8 mouse cellular contexts compared by ENCODE assay signal in the genomic region with DNA sequence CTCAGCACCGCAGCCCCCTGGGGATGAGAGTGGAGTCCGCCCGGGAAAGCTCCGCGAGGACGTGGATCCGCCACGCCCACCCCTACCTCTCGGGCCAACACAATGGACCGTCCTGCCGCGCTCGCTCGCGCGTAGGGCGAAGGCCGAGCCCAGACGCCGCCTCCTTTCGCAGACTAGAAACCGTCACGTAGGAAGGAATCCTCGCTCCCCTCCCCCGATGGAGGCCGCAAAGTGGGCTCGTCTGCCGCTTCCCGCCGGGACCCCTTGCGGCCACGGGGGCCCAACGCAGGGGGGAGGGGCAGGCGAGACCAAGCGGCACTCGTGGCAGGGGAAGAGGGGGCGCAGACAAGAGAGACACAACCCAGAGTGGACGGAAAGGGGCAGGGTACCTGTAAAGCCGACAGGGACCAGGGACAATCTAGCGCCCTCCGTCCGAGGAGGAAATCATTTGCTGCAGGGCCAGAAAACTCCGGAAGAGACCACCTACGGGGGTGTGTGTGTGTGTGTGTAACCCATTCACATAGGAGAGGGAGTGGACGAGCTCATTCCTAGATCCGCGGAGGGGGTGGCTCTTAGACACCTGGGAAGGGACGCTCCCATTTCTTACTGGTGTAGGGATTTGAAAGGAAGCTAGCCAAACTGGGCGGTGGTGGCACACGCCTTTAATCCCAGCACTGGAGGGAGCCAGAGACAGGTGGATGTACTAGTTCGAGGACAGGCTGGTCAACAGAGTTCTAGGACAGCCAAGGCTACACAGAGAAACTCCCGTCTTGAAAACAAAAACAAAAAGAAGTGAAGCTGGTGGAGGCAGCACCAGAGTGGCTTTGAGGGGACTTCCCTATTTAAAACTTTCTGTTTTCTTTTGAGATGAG. TPM values are rescaled to one million over a fixed set of nuclear protein-coding genes. Genes with fewer than 3 reads are reported as not detected.
DNase-seq lines count a peak whose midpoint lies in the region; ATAC-seq and TF ChIP-seq lines count a peak whose summit lies in the region.

TSS of gene Pafah1b3 (minus strand) at position 533 of the 872 bp plus-strand sequence.

- peak within 1 kb of the TSS; percentile 81 for H3K9ac ChIP-seq in forebrain, embryonic 16.5 days (replicated peaks; ENCODE audit: low read depth, low read length)
- peak within 1 kb of the TSS; percentile 91 for H3K9ac ChIP-seq in hindbrain, embryonic 14.5 days

- H3K4me2 ChIP-seq in forebrain, embryonic 16.5 days (ENCODE audit: low read length), result peak within 1 kb of the TSS; percentile 74
- peak within 1 kb of the TSS; percentile 83 for H3K4me2 ChIP-seq in hindbrain, embryonic 14.5 days (replicated peaks)

- no peaks in the 10 kb centered on the region for H3K9me3 ChIP-seq in forebrain, embryonic 16.5 days (ENCODE audit: control insufficient read depth, low read length)
- no peaks in the 10 kb centered on the region for H3K9me3 ChIP-seq in hindbrain, embryonic 14.5 days (ENCODE audit: control insufficient read depth, low read length)

- no peaks in the 10 kb centered on the region for H3K4me1 ChIP-seq in cerebellum, adult 2 months (ENCODE audit: control insufficient read depth, insufficient read depth, low read length)
- peaks cover 24% of the 10 kb centered on the region for H3K4me1 ChIP-seq in forebrain, embryonic 16.5 days (replicated peaks; ENCODE audit: control insufficient read depth, insufficient read depth, low read length)
- peaks cover 20% of the 10 kb centered on the region for H3K4me1 ChIP-seq in hindbrain, embryonic 14.5 days (replicated peaks; ENCODE audit: control insufficient read depth, insufficient read depth, low read length)

- H3K36me3 ChIP-seq in forebrain, embryonic 16.5 days (ENCODE audit: control insufficient read depth, insufficient read depth), result peaks cover 17% of the 10 kb centered on the region
- H3K36me3 ChIP-seq in hindbrain, embryonic 14.5 days (replicated peaks; ENCODE audit: control insufficient read depth, insufficient read depth), result peaks cover 37% of the 10 kb centered on the region

- H3K27ac ChIP-seq in cerebellum, adult 2 months (ENCODE audit: insufficient read depth, low read length), result peak within 1 kb of the TSS; percentile 63
- H3K27ac ChIP-seq in forebrain, embryonic 16.5 days (ENCODE audit: low read length), result peak within 1 kb of the TSS; percentile 98
- peak within 1 kb of the TSS; percentile 97 for H3K27ac ChIP-seq in hindbrain, embryonic 14.5 days

- peak; percentile 14; the same call in 1 of the 2 replicates for TF ChIP-seq POLR2A in cerebellum, adult 2 months (IDR thresholded peaks at IDR 0.05; ENCODE audit: borderline replicate concordance, insufficient read depth, low read length)

- H3K27me3 ChIP-seq in cerebellum, adult 2 months (ENCODE audit: control insufficient read depth, insufficient read depth, low read length), result no peaks in the 10 kb centered on the region
- no peaks in the 10 kb centered on the region for H3K27me3 ChIP-seq in forebrain, embryonic 16.5 days (replicated peaks; ENCODE audit: control insufficient read depth, insufficient read depth, low read length)
- no peaks in the 10 kb centered on the region for H3K27me3 ChIP-seq in hindbrain, embryonic 14.5 days (ENCODE audit: control insufficient read depth, insufficient read depth, low read length)

- under 1% methylated on average over 52 of the region's 52 CpGs for WGBS in cerebellum, adult 2 months
- WGBS in forebrain, embryonic 16.5 days, result under 1% methylated on average over 50 of the region's 52 CpGs
- under 1% methylated on average over 52 of the region's 52 CpGs for WGBS in hindbrain, embryonic 14.5 days

- peak; percentile 92 for ATAC-seq in forebrain, embryonic 16.5 days
- ATAC-seq in hindbrain, embryonic 14.5 days (ENCODE audit: low FRiP score), result peak; percentile 92

- peak within 1 kb of the TSS; percentile 93 for H3K4me3 ChIP-seq in cerebellum, adult 2 months (replicated peaks; ENCODE audit: insufficient read depth, low read depth, low read length)
- peak within 1 kb of the TSS; percentile 83 for H3K4me3 ChIP-seq in forebrain, embryonic 16.5 days (replicated peaks; ENCODE audit: low read length)
- peak within 1 kb of the TSS; percentile 79 for H3K4me3 ChIP-seq in hindbrain, embryonic 14.5 days (replicated peaks; ENCODE audit: low read length)

- DNase-seq in NIH3T3 (ENCODE audit: low read depth), result peak; percentile 95
- DNase-seq in cerebellum, adult 2 months, result peak; percentile 91 to 94
- peak; percentile 93 for DNase-seq in hindbrain, embryonic 14.5 days (ENCODE audit: low spot score)
- DNase-seq in layer of hippocampus, postnatal 25 days (ENCODE audit: extremely low spot score in 1 of 2, low spot score in 1 of 2), result peak; percentile 58 to 70
- DNase-seq in lung, postnatal 14 days, result peak; percentile 67
- DNase-seq in retina, embryonic 14.5 days (ENCODE audit: low spot score), result peak; percentile 97
- peak; percentile 63 for DNase-seq in urinary bladder, postnatal 25 days (ENCODE audit: low spot score)

- peak; percentile 53; the same call in 1 of the 2 replicates for TF ChIP-seq CTCF in cerebellum, adult 2 months (IDR thresholded peaks at IDR 0.05; ENCODE audit: borderline replicate concordance, insufficient read depth, low read depth, low read length)

RNA-seq across cellular contexts. Expression of gene Pafah1b3, which starts in this region (rescaled TPM):
- 41.9 and 42.6 TPM in 2 replicates for polyA plus RNA-seq in cerebellum, adult 2 months (2012; rRNA removed)
- 499 and 556 TPM in 2 replicates for polyA plus RNA-seq in forebrain, embryonic 16.5 days (2015; fragmentation: Nextera tagmentation; extraction: Ambion mirVana)
- 523 and 576 TPM in 2 replicates for polyA plus RNA-seq in hindbrain, embryonic 14.5 days (2014; fragmentation: Nextera tagmentation; extraction: Ambion mirVana)
- 10 to 100 TPM; 19.2 to 25.2 TPM for total RNA-seq in layer of hippocampus, postnatal 25 days (2021)

Comparison
In these comparisons a context has a peak if more than half of its experiments do, and no peak if none do; other contexts are left out.
1. Peak in every context shown above with its lines: DNase-seq, ATAC-seq, H3K4me3 ChIP-seq and H3K27ac ChIP-seq.
2. RNA of gene Pafah1b3 (polyA plus RNA-seq): 523 to 576 TPM in hindbrain, embryonic 14.5 days and 499 to 556 TPM in forebrain, embryonic 16.5 days; 41.9 to 42.6 TPM in cerebellum, adult 2 months; every median in the first group is over 10 times any median in the second.